Mouse (Mus musculus): ENCODE data around the gene Rpl14.

The Rpl14 gene

DNA sequence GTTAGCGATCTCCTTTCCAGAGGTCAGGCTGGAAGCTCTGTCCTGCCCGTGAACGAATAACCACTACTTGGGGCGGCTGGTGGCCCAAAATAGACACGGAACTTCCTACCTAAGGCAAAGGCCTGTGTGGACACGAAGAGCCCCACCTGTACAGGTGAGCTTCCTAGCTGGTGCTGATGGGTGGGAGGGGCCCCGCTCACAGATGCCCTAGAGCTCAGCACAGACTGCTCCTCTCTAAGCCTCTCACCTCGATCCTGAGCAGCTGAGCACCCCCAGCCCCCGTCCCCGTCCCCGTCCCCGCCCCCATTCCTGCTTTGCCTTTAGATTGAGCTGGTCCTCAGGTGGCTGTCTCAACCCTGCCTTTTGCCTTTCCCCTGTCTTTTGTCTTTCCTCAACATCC, 32.7 kb downstream of the Rpl14 start:
- no peak for DNase-seq (ENCODE audit: low read depth)

DNA sequence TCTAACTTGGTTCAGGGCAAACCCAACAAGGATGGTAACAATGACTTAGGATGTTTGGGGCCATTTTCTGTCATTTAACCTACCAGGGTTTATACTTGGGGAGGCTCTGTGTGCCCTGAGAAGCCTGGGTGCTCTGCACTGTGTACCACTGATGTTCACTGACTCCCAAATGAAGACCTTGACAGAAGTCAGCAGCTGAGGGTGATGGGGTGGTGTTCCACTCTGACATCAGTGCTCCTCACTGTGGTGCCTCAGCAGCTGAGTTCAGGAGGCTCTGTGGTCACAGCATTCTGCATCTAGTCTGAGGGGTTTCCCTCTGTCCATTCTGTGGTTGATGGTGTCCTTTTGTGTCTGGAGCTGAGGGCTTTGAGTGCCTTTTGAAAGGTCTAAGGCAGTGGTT, 39.8 kb downstream of the Rpl14 start:
- no peak for DNase-seq (ENCODE audit: low read depth)

DNA sequence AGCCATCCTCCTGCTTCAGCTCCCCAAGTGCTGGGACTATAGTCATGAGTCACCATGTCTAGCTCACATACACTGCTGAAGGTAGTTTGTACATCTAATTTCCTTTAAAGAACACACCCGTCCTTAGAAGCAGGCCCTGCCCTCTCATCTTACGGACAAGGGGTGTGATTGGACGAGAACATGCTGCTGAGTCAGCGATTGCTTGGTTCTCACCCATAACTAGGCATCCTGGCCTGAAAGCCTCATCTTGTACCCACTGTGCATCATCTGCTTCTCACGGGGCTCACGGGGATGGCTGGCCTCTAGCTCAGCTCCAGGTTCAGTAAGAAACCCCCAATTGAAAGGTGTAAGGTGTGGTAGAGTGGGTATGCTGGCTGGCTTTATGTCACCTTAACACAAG, 42.8 kb downstream of the Rpl14 start:
- no peak for DNase-seq (ENCODE audit: low read depth)

DNA sequence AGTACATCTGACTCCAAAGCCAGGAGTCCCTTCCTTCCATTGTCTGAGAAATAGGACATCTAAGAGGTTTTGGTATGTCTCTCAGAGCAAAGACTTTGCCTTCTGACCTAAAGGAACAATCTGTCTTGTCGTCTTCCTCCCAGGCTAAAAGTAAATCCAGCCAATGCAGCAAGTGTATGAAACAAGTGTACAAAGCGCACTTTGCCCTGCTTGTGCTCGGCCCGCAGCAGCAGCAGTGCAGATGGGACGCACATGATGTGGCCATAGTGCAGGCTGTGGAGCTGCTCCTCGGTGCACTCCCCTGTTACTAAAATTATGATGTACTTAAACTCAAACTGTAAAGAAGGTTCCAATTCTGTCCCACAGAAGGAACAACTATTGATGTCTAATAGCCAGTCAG, 46.9 kb downstream of the Rpl14 start:
- DNase-seq (ENCODE audit: low read depth) = no peak

DNA sequence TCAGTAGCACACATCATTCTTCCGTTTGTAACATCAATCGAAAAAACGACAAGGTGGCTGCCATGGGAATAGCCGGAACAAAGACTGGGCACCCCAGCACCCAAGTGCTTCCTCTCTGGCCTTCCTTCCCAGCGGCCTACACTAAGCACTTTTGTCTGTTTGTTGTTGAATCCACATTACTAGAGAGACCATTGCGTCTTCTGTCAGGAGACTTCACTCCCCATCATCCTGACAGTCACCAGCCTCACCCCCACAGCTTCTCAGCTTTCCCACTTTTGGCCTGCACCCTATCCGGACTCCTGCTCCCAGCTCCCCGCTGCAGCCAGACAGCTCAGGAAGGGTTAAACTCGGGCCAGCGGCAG, 48.1 kb downstream of the Rpl14 start:
- DNase-seq (ENCODE audit: low read depth) = no peak

DNA sequence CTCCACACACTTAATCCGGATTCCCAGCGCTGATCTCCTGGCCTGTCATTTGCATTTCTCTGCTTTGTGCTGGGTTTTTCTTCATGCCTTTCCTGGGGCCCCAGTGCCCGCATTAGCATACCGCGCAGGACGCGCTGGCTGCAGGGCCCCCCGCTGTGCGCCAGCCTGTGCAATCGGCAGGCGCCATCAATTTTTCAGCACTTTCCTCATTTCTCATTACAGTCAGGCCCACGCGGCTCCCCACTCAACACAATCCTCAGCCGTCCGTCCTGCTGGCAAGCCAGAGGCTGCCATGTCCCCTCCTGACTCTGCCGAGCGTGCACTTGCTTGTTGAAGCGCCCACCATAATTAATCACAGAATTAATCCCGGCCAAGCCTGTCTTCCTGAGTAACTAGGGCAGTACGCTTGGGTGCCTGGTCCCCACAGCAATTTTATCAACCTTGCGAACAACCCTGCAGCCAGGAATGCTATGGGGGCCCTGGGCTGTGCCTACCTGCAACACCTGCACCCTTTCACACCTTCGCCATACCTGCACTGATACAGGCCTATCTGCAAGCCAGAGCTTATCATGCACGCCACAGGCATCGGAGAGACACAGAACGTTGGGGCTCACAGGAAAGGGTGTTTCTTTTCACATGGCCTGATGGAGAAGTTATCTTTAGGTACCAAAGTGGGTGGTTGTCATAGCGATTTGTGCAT, 48.6 kb downstream of the Rpl14 start:
- no peak for DNase-seq (ENCODE audit: low read depth)

DNA sequence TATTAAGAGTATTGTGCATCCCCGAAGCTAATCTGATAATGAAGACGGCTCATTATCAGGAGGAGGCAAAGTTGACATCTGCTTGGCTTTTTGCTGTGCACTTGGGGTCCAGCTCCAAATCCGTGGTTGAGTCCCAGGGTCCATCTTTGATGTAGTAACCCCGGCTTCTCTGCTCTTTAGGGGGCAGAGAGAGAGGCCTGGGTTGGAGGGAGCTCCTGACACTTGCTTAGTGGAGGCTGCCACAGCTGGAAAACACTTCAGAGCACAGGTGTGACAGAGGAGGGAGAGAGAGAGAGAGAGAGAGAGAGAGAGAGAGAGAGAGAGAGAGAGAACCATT, 49.1 kb downstream of the Rpl14 start:
- DNase-seq (ENCODE audit: low read depth) = no peak

All from induced T-regulatory cell, adult 2 months (primary cell).